Mouse (Mus musculus): ENCODE results near the gene Olfr744.
"Not testable (repeated sequence)": the region's sequence is repeated elsewhere in the genome, so short reads cannot be mapped to it uniquely, and the experiment has no call there.

The Olfr744 gene

GRCm38 (mm10) chr14:50614579-50614978 lies at the start of gene Olfr744:
TSS of gene Olfr744 (plus strand) at chr14:50614879.
- no peak for DNase-seq

- DNase-seq: not testable (repeated sequence)
Observed at GRCm38 (mm10) chr14:50573056-50573455, 41.6 kb upstream of the Olfr744 start.

DNA sequence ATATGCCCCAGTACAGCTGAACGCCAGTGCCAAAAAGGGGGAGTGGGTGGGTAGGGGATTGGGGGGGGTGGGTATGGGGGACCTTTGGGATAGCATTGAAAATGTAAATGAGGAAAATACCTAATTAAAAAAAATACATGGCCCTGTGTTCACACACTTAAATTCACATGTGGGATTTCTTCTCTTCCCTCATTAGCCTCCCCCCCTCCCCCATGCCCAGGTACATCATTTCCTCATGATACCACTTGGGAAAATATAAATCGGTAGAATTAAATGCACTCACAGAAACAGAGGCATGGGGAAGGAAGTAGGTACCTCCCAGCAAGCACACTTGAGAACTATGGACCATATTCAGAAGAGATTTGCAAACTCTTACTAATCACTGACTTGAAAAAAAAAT lies 24.4 kb downstream of the Olfr744 start, which contains the start of gene Olfr745:
Gene Olfr745, plus strand, starts transcription at position 301 of the 400 bp plus-strand sequence.
- DNase-seq: no peak

GRCm38 (mm10) chr14:50646783-50647182 lies 32.1 kb downstream of the Olfr744 start, which contains the start of gene Olfr746:
TSS of gene Olfr746 (plus strand) at chr14:50647083.
- DNase-seq: no peak
